Mouse (Mus musculus) B cell, adult (primary cell): ENCODE measurements around the gene Tent5b. TPM values are rescaled to one million over a fixed set of nuclear protein-coding genes. Genes with fewer than 3 reads are reported as not detected.

Source experiments
- total RNA-seq: library from RNA; stranded (reverse); gene quantifications from 4 replicates; pipeline ENCODE4 v1.2.4, GENCODE M21; 2023; ENCODE audit not compliant: inconsistent age

Tent5b gene
- total RNA-seq, result not detected in 4 replicates

GRCm38 (mm10) chr4:133479458-133480184 is at the start of gene Tent5b:
TSS of gene Tent5b (plus strand) at chr4:133480132.

GRCm38 (mm10) chr4:133498160-133498724 is 18.3 kb downstream of the Tent5b start, which contains the start of gene Trnp1:
TSS of gene Trnp1 (minus strand) at chr4:133498550.

GRCm38 (mm10) chr4:133518601-133519368 is 38.9 kb downstream of the Tent5b start, which contains the start of gene Kdf1:
TSS of gene Kdf1 (plus strand) at chr4:133518963.

Other genes with a start within 250 kb of the Tent5b start
- 0.39 to 0.69 TPM (median 0.45 TPM) in 3 of 4 replicates, not detected in the other for gene Map3k6, start 239.3 kb upstream of the Tent5b start, total RNA-seq
- gene Sytl1, start 217.0 kb upstream of the Tent5b start, total RNA-seq, result 0.78 to 1.3 TPM (median 0.98 TPM) in 4 replicates
- gene Tmem222, start 202.3 kb upstream of the Tent5b start, total RNA-seq, result 45.5 to 59.9 TPM (median 55.0 TPM) in 4 replicates
- gene Wdtc1, start 126.7 kb upstream of the Tent5b start, total RNA-seq, result 39.5 to 56.0 TPM (median 41.1 TPM) in 4 replicates
- 45.8 to 52.1 TPM (median 48.3 TPM) in 4 replicates for gene Slc9a1, start 110.4 kb upstream of the Tent5b start, total RNA-seq
- 0.81 TPM in 1 of 4 replicates, not detected in the others for gene Trnp1, start 18.4 kb downstream of the Tent5b start, total RNA-seq
- gene Kdf1, start 38.8 kb downstream of the Tent5b start, total RNA-seq, result not detected in 4 replicates
- 84.5 to 99.2 TPM (median 93.2 TPM) in 4 replicates for gene Nudc, start 65.9 kb downstream of the Tent5b start, total RNA-seq
- gene Nr0b2, start 73.2 kb downstream of the Tent5b start, total RNA-seq, result not detected in 4 replicates
- gene Gpatch3, start 94.6 kb downstream of the Tent5b start, total RNA-seq, result 25.3 to 28.1 TPM (median 25.7 TPM) in 4 replicates
- 24.6 to 30.2 TPM (median 25.9 TPM) in 4 replicates for gene Gpn2, start 104.2 kb downstream of the Tent5b start, total RNA-seq
- gene Sfn, start 122.0 kb downstream of the Tent5b start, total RNA-seq, result 40.0 to 53.1 TPM (median 48.7 TPM) in 4 replicates
- 227 to 260 TPM (median 255 TPM) in 4 replicates for gene Zdhhc18, start 170.0 kb downstream of the Tent5b start, total RNA-seq
- gene Pigv, start 192.5 kb downstream of the Tent5b start, total RNA-seq, result 18.4 to 20.5 TPM (median 20.3 TPM) in 4 replicates